Mouse (Mus musculus): ENCODE data around the gene Ece1.

DNA sequence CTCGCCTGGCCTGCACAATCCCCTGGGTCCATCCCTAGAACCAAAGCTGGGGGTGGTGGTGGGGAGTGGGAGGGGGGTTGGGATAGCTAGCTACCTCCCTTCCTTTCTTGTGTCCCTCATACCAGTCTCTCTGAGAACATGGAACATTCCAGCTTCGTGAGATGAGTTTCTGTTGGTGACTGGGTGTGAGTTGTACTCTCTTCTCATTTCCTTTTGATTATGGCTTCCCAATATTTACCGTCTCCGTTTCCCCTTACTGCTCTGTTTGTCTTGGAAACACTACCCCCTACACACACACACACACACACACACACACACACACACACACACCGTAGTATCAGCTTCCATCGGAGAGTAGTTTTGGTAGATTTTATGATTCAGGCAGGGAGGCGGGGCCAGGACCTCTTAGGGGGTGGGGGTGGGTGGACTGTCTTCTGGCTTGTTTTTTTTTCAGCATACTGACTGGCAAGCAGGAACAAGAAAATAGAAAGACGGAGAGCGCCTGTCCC, 68.5 kb downstream of the Ece1 start:
- TF ChIP-seq POLR2A (IDR thresholded peaks at IDR 0.05; ENCODE audit: low read depth, low read length), result no peak
- TF ChIP-seq CTCF (conservative IDR thresholded peaks at IDR 0.05; ENCODE audit: insufficient read depth, insufficient read length, low read depth, low read length), result no peak
